In the genomic region with DNA sequence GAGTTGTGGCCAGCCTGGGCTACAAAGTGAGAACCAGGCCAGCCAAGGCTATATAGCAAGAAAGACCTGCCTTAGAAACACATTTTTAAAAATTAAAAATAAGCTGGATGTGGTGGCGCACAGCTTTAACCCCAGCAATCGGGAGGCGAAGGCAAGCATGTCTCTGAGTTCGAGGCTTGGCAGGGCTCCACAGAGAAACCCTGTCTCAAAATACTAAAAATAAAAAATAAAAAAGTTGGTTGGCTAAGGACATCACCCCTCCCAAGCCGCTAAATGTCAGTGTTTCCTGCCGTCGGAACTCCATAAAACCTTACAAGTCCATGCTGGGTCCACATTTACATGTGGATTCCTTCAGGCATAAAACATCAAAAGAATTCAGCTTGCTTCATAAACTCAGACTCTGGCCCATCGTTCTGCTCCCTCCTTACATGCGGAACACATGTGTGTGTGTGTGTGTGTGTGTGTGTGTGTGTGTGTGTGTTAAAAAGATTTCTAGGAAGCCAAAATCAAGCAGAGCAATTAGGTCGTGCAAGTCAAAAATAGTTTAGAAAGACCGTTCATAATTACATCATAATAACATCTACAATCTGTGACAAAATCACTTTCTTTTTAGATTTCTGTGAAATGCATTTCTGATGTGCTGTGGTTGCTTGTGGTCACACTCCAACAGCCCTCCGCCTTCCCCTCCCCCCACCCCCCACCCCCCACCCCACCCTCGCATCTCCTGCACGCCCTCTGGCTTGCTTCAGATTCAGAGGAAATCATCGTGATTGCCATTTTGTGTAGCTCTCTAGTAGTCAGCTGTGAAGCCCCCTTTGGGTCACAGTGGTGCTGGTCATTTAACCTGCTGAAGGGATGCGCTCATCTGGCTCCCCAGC, we compare ENCODE assay signal across 11 mouse cellular contexts. TPM values are rescaled to one million over a fixed set of nuclear protein-coding genes. Genes with fewer than 3 reads are reported as not detected.
A peak's percentile ranks its signal among the peaks of the same experiment; 100 is the strongest.
DNase-seq lines count a peak whose midpoint lies in the region; ATAC-seq lines count a peak whose summit lies in the region.
"Had no signal": no experiment of that assay in that cellular context is flagged by ENCODE, and none has a peak within 500 bp of the region (broad histone marks: within the 10 kb centered on the region; RNA-seq: fewer than 3 reads in every experiment).

No protein-coding gene starts in this region.

- H3K27ac ChIP-seq in kidney, embryonic 16.5 days (ENCODE audit: low read length): peak overlapping the region; percentile 78
- H3K27ac ChIP-seq in embryonic facial prominence, embryonic 10.5 days (replicated peaks): peak overlapping the region; percentile 80
- peak overlapping the region; percentile 70 for H3K27ac ChIP-seq in hindbrain, embryonic 12.5 days
- peak overlapping the region; percentile 39; the same call in 1 of the 2 replicates for H3K27ac ChIP-seq in midbrain, embryonic 15.5 days
- H3K27ac ChIP-seq: left cerebral cortex, adult 2 months had no signal

- 0 out of 2 replicates have a peak overlapping the region, but pooled peaks have one; percentile 2 for H3K9ac ChIP-seq in kidney, embryonic 16.5 days (replicated peaks; ENCODE audit: low read length)
- H3K9ac ChIP-seq in hindbrain, embryonic 12.5 days: peak overlapping the region; percentile 32; the same call in 1 of the 2 replicates
- H3K9ac ChIP-seq in midbrain, embryonic 15.5 days: no peak overlapping the region

- peak; percentile 32 for ATAC-seq in kidney, embryonic 16.5 days (ENCODE audit: low FRiP score, low TSS enrichment)
- peak; percentile 49 for ATAC-seq in hindbrain, embryonic 12.5 days (ENCODE audit: low FRiP score)
- peak; percentile 61 for ATAC-seq in midbrain, embryonic 15.5 days (replicated peaks)

- no peaks in the 10 kb centered on the region; the same call in 1 of the 2 replicates for H3K9me3 ChIP-seq in kidney, embryonic 16.5 days (ENCODE audit: low read length)
- no peaks in the 10 kb centered on the region for H3K9me3 ChIP-seq in embryonic facial prominence, embryonic 10.5 days
- no peaks in the 10 kb centered on the region for H3K9me3 ChIP-seq in hindbrain, embryonic 12.5 days (replicated peaks)
- H3K9me3 ChIP-seq in midbrain, embryonic 15.5 days: no peaks in the 10 kb centered on the region

- peak overlapping the region; percentile 24 for H3K4me2 ChIP-seq in kidney, embryonic 16.5 days (replicated peaks; ENCODE audit: low read depth, low read length)
- peak overlapping the region; percentile 37 for H3K4me2 ChIP-seq in hindbrain, embryonic 12.5 days (replicated peaks)
- 0 out of 2 replicates have a peak overlapping the region, but pooled peaks have one; percentile 2 for H3K4me2 ChIP-seq in midbrain, embryonic 15.5 days

- no peaks in the 10 kb centered on the region for H3K27me3 ChIP-seq in kidney, embryonic 16.5 days (ENCODE audit: insufficient read depth, low read length)
- H3K27me3 ChIP-seq in embryonic facial prominence, embryonic 10.5 days (replicated peaks; ENCODE audit: low read depth, poor library complexity, severe bottlenecking): no peaks in the 10 kb centered on the region
- no peaks in the 10 kb centered on the region for H3K27me3 ChIP-seq in hindbrain, embryonic 12.5 days
- H3K27me3 ChIP-seq in midbrain, embryonic 15.5 days (replicated peaks): no peaks in the 10 kb centered on the region

- H3K4me3 ChIP-seq in kidney, embryonic 16.5 days (ENCODE audit: low read length): no peak overlapping the region
- peak overlapping the region; percentile 13; the same call in 1 of the 2 replicates for H3K4me3 ChIP-seq in embryonic facial prominence, embryonic 10.5 days
- H3K4me3 ChIP-seq in hindbrain, embryonic 12.5 days: no peak overlapping the region
- H3K4me3 ChIP-seq in midbrain, embryonic 15.5 days: no peak overlapping the region
- H3K4me3 ChIP-seq: left cerebral cortex, adult 2 months had no signal

- DNase-seq in kidney, adult 11 months: no peak
- peak; percentile 24 for DNase-seq in embryonic facial prominence, embryonic 10.5 days (ENCODE audit: low spot score)
- no peak for DNase-seq in thymus, postnatal 0 days (ENCODE audit: low spot score)
- DNase-seq in frontal cortex, postnatal 14 days (ENCODE audit: low spot score in 2 of 2): no peak
- no peak for DNase-seq in frontal cortex, adult 2 months (ENCODE audit: extremely low spot score in 1 of 2, low spot score in 1 of 2)
- DNase-seq: heart, postnatal 14 days; thymus, adult 18-20 months had no signal

- WGBS in kidney, embryonic 16.5 days: 39% methylated on average over 14 of the region's 16 CpGs
- WGBS in embryonic facial prominence, embryonic 10.5 days: 50% methylated on average over 16 of the region's 16 CpGs
- 47% methylated on average over 16 of the region's 16 CpGs for WGBS in hindbrain, embryonic 12.5 days
- 54% methylated on average over 15 of the region's 16 CpGs for WGBS in midbrain, embryonic 15.5 days

- H3K36me3 ChIP-seq in kidney, embryonic 16.5 days (ENCODE audit: insufficient read depth, low read length): no peaks in the 10 kb centered on the region
- H3K36me3 ChIP-seq in embryonic facial prominence, embryonic 10.5 days (replicated peaks): no peaks in the 10 kb centered on the region
- no peaks in the 10 kb centered on the region for H3K36me3 ChIP-seq in hindbrain, embryonic 12.5 days
- H3K36me3 ChIP-seq in midbrain, embryonic 15.5 days (replicated peaks): no peaks in the 10 kb centered on the region

- H3K4me1 ChIP-seq in kidney, embryonic 16.5 days (ENCODE audit: insufficient read depth, low read length): peaks cover 23% of the 10 kb centered on the region
- H3K4me1 ChIP-seq in embryonic facial prominence, embryonic 10.5 days: peaks cover 32% of the 10 kb centered on the region
- H3K4me1 ChIP-seq in hindbrain, embryonic 12.5 days: peaks cover 8% of the 10 kb centered on the region
- peaks cover 5% of the 10 kb centered on the region; the same call in 1 of the 2 replicates for H3K4me1 ChIP-seq in midbrain, embryonic 15.5 days

RNA-seq across cellular contexts. Expression of gene Sowahb, which starts 56.7 kb away (rescaled TPM):
- polyA plus RNA-seq in kidney, embryonic 16.5 days (2015; fragmentation: Nextera tagmentation; extraction: Ambion mirVana): 1.4 and 1.7 TPM in 2 replicates
- polyA plus RNA-seq in embryonic facial prominence, embryonic 10.5 days (2016; fragmentation: Nextera tagmentation; extraction: Ambion mirVana): 0.78 and 0.85 TPM in 2 replicates
- polyA plus RNA-seq in hindbrain, embryonic 12.5 days (2016; fragmentation: Nextera tagmentation; extraction: Ambion mirVana): 0.14 and 0.31 TPM in 2 replicates
- 0.04 TPM in 2 replicates for polyA plus RNA-seq in midbrain, embryonic 15.5 days (2015; fragmentation: Nextera tagmentation; extraction: Ambion mirVana)
- 0.35 and 0.42 TPM in 2 replicates for polyA plus RNA-seq in thymus, postnatal 0 days (2015; fragmentation: Nextera tagmentation; extraction: Ambion mirVana)
- 5.2 and 5.4 TPM in 2 replicates for polyA plus RNA-seq in frontal cortex, adult 2 months (2012; rRNA removed)
